Mouse (Mus musculus) kidney, postnatal 0 days (tissue): ENCODE measurements around the gene Stambp. TPM values are rescaled to one million over a fixed set of nuclear protein-coding genes. Genes with fewer than 3 reads are reported as not detected.

Experiments
- ATAC-seq: fragments of 200-750 bp; cut with Nextera tagmentation; replicated peaks from 2 replicates; pipeline ENCODE4 v1.8.0; 2017; ENCODE audit warnings: low read depth, moderate number of reproducible peaks, moderate TSS enrichment, moderate library complexity; ENCODE audit not compliant: low FRiP score
- DNase-seq: peaks from one replicate; pipeline ENCODE4 v3.0.0-alpha.2; 2016; ENCODE audit warnings: low spot score
- H3K27ac ChIP-seq: fragments of 300-500 bp; sonication (generic); 2 replicates; pipeline ENCODE4 v1.5.1; 2014; ENCODE audit warnings: mild to moderate bottlenecking
- H3K27me3 ChIP-seq: fragments of 300-500 bp; sonication (generic); 2 replicates; pipeline ENCODE4 v1.6.1; 2014; ENCODE audit warnings: low read length, mixed read lengths; ENCODE audit not compliant: insufficient read depth
- H3K36me3 ChIP-seq: fragments of 300-500 bp; sonication (generic); 2 replicates; pipeline ENCODE4 v1.6.1; 2014; ENCODE audit warnings: low read length, mixed read lengths; ENCODE audit not compliant: insufficient read depth
- H3K4me1 ChIP-seq: fragments of 300-500 bp; sonication (generic); replicated peaks from 2 replicates; pipeline ENCODE4 v1.6.1; 2014; ENCODE audit warnings: antibody characterized with exemption, low read length, mixed read lengths; ENCODE audit not compliant: insufficient read depth
- H3K4me2 ChIP-seq: fragments of 300-500 bp; sonication (generic); 2 replicates; pipeline ENCODE4 v1.6.1; 2014; ENCODE audit warnings: mild to moderate bottlenecking, low read length, moderate library complexity, mixed read lengths
- H3K4me3 ChIP-seq: fragments of 300-500 bp; sonication (generic); replicated peaks from 2 replicates; pipeline ENCODE4 v1.5.1; 2014; ENCODE audit warnings: low read depth, low read length
- H3K9ac ChIP-seq: fragments of 300-500 bp; sonication (generic); 2 replicates; pipeline ENCODE4 v1.6.1; 2014; ENCODE audit warnings: low read depth, low read length
- H3K9me3 ChIP-seq: fragments of 300-500 bp; sonication (generic); replicated peaks from 2 replicates; pipeline ENCODE4 v1.6.1; 2016; ENCODE audit warnings: low read length, inconsistent platforms, mixed read lengths
- CTCF ChIP-seq: IDR thresholded peaks from 2 replicates; pipeline ENCODE4 v1.5.1; 2016; ENCODE audit warnings: antibody characterized with exemption, low read depth, mild to moderate bottlenecking, moderate library complexity
- WGBS: fragments of 180-500 bp; shearing (Covaris S2); extraction: QIAGEN DNeasy Blood & Tissue Kit; methylation state at CpG from one replicate; pipeline ENCODE4 v1.1.7; 2014; 5-methylcytosine and 5-hydroxymethylcytosine counted together
- polyA plus RNA-seq: library from polyadenylated mRNA; unstranded; fragments of >200 nt; fragmentation: Nextera tagmentation; extraction: Ambion mirVana; gene quantifications from 2 replicates; pipeline ENCODE4 v1.2.1, GENCODE M21; 2015

Stambp gene
- polyA plus RNA-seq, result 30.2 and 31.2 TPM in 2 replicates

DNA sequence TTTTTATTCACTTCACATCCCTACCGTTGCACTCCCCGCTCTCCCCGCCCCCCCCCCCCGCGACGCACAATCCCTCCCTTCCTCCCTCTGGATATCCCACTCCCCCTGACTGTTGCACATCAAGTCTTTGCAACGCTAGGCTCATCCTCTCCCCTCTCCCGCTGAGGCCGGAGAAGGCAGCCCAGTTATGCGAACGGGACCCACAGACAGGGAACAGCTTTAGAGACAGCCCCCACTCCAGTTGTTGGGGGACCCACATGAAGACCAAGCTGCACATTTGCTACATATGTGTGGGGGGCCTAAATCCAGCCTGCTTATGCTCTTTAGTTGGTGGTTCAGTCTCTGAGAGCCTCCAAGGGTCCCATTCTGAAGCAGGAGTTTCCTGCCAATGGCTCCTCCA lies at the start of gene Stambp:
Gene Stambp, minus strand, starts transcription at position 59 of the 400 bp plus-strand sequence.
- Histone ChIP-seq H3K4me3 (peak within 1 kb of the TSS; percentile 73), H3K27me3 (no peaks in the 10 kb centered on the region), H3K27ac (peak within 1 kb of the TSS; percentile 60), H3K9ac (peak within 1 kb of the TSS; percentile 67), H3K4me1 (peaks cover 9% of the 10 kb centered on the region; the same call in 1 of the 2 replicates), H3K4me2 (peak within 1 kb of the TSS; percentile 65), H3K9me3 (no peaks in the 10 kb centered on the region), H3K36me3 (0 out of 2 replicates have a peak, but pooled peaks cover 4% of the 10 kb centered on the region)
- DNase-seq, result no peak
- ATAC-seq, result peak; percentile 52
- no peak for TF ChIP-seq CTCF
- WGBS, result 0% methylated on average over 7 of the region's 11 CpGs

DNA sequence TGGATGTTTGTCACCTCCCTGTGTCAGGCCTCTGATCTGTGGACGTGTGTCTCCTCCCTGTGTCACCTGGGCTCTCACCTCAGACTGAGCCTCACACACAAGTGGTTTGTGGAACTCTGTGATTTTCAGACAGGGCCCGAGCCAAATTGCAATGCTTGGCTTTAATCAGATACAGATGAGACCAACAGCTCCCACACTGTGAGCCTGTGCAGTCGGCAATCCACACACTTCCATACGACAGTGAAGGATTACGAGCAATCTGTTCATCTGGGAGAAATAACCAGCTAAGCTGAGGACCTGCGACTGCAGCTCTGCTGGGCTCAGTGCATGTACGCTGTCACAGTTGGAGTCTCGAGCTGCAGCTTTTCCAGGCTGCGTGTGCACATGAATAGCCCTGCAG lies 47.4 kb upstream of the Stambp start:
- H3K4me1 ChIP-seq, result no peaks in the 10 kb centered on the region
- H3K4me2 ChIP-seq, result no peak overlapping the region
- no peak for TF ChIP-seq CTCF
- WGBS, result 50% methylated on average over 9 of the region's 9 CpGs
- H3K36me3 ChIP-seq, result no peaks in the 10 kb centered on the region
- no peak overlapping the region for H3K27ac ChIP-seq
- no peaks in the 10 kb centered on the region for H3K27me3 ChIP-seq
- no peak overlapping the region for H3K9ac ChIP-seq
- no peak overlapping the region for H3K4me3 ChIP-seq
- H3K9me3 ChIP-seq, result no peaks in the 10 kb centered on the region
- no peak for ATAC-seq
- no peak for DNase-seq

DNA sequence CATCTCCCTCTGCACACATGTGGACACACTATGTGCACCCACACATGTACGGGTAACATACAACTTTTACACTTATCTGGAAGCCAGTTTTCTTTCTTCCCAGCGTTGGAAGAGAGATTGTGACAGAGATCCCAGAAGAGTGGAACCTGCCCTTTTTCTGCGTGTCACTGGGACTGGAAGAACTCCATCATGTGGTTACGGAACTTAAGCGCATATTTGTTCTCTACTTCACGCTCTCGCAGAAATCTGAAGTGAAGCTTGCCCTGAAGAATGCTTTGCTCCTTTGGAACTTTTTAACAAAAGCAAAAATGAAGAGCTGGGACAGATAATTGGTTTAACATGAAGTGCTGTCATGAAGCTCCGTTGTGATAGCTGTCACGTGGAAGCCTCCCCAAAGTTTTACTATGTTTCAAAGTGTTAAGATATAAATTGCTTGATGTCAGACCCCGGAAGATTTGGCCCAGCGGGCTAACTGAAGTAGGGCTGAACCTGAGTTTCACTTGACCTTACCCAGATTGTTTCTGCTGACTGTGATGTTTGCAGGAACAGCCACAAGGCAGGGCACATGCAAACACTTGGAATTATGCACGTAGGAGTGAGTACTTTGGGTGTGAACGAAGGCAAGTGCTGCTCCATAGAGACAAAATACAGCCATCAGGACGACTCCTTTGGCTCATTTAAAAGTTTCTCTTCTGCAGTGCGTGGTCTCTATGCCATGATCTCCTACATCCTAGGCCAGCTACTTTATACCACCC lies 45.2 kb upstream of the Stambp start:
- no peak overlapping the region for H3K9ac ChIP-seq
- H3K9me3 ChIP-seq, result no peaks in the 10 kb centered on the region
- H3K27ac ChIP-seq, result no peak overlapping the region
- TF ChIP-seq CTCF, result no peak
- no peaks in the 10 kb centered on the region for H3K36me3 ChIP-seq
- WGBS, result 78% methylated on average over 15 of the region's 15 CpGs
- no peak overlapping the region for H3K4me3 ChIP-seq
- no peak overlapping the region for H3K4me2 ChIP-seq
- no peaks in the 10 kb centered on the region for H3K27me3 ChIP-seq
- H3K4me1 ChIP-seq, result no peaks in the 10 kb centered on the region
- DNase-seq (no peak), ATAC-seq (no peak)

DNA sequence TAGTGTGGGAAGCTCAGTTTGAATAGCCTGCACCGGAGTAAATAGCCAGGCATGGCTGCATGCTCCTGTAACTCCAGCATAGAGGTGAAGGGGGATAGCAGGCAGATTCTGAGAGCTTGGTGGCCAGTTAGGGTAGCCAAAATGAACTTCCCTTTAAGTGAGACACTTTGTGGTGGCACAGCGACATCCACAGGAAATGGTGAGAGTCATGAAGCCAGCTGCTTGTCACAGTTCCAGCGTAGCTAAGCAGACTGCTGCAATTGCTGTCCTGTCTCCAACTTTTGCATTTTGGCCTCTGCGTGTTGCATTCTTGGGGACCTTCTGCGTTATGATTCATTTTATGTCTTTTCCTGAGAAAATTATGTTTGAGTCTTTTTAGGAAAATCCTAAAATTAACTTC lies 44.0 kb upstream of the Stambp start:
- 60% methylated on average over 5 of the region's 5 CpGs for WGBS
- Histone ChIP-seq H3K4me3 (no peak overlapping the region), H3K9ac (no peak overlapping the region), H3K27ac (no peak overlapping the region), H3K4me2 (no peak overlapping the region), H3K36me3 (no peaks in the 10 kb centered on the region), H3K4me1 (no peaks in the 10 kb centered on the region), H3K27me3 (no peaks in the 10 kb centered on the region), H3K9me3 (no peaks in the 10 kb centered on the region)
- peak; percentile 52 for TF ChIP-seq CTCF
- ATAC-seq (no peak), DNase-seq (peak; percentile 8)

DNA sequence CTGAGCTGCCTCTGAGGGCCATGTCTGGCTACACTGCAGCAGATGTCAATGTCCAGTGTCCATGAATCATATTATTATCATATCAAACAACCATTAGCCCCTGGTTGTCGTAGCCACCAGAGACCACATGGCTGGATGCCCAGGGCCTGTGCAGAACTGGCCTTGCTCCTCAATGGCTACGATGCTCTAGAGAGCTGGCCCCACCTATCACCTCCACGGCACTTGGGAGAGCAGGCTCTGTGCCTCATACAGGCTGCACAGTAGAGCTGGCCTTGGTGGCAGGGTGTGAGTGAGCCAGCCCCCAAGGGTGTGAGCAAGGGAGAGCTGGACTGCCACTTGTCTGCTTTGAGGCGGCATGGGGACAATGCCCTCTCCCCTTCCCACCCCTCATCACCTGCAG lies 41.9 kb upstream of the Stambp start:
- DNase-seq, result no peak
- no peak for ATAC-seq
- TF ChIP-seq CTCF, result no peak
- H3K9me3 ChIP-seq, result no peaks in the 10 kb centered on the region
- H3K36me3 ChIP-seq, result no peaks in the 10 kb centered on the region
- no peaks in the 10 kb centered on the region for H3K27me3 ChIP-seq
- WGBS, result 84% methylated on average over 4 of the region's 4 CpGs
- H3K4me1 ChIP-seq, result no peaks in the 10 kb centered on the region
- no peak overlapping the region for H3K4me3 ChIP-seq
- no peak overlapping the region for H3K4me2 ChIP-seq
- no peak overlapping the region for H3K9ac ChIP-seq
- H3K27ac ChIP-seq, result no peak overlapping the region

DNA sequence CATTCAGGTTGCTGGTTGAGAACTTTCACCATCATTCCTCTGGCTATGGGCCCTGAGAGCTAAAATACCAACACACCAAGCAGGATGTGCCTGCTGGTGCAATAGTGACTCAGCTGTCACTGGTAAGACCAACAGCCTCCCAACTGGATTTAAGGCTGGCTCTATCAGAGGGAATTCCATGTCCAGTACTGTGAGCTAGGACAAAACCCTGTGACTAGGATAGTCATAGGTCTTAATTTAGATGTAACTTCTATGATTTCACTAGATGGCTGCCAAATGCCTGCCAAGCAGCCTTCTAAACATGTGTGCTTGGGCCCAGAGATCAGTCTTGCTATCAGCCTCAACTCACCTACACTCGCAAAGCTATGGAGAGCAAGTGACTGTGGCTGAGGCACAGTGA lies 40.4 kb upstream of the Stambp start:
- 94% methylated on average over 1 of the region's 1 CpGs for WGBS
- no peaks in the 10 kb centered on the region for H3K9me3 ChIP-seq
- no peaks in the 10 kb centered on the region for H3K27me3 ChIP-seq
- no peaks in the 10 kb centered on the region for H3K36me3 ChIP-seq
- H3K27ac ChIP-seq, result no peak overlapping the region
- no peak overlapping the region for H3K9ac ChIP-seq
- ATAC-seq (no peak), DNase-seq (no peak)
- no peak overlapping the region for H3K4me2 ChIP-seq
- H3K4me1 ChIP-seq, result no peaks in the 10 kb centered on the region
- no peak overlapping the region for H3K4me3 ChIP-seq
- TF ChIP-seq CTCF, result no peak
